Mouse (Mus musculus) limb, embryonic 13.5 days (tissue): Measurements from ENCODE around the gene Gm18596. TPM values are rescaled to one million over a fixed set of nuclear protein-coding genes. Genes with fewer than 3 reads are reported as not detected.
"Not testable (repeated sequence)": the region's sequence is repeated elsewhere in the genome, so short reads cannot be mapped to it uniquely, and the experiment has no call there.

Source experiments
- ATAC-seq: fragments of 200-750 bp; cut with Nextera tagmentation; 2 replicates; pipeline ENCODE4 v1.8.0; 2017; ENCODE audit warnings: low read depth, moderate number of reproducible peaks, moderate TSS enrichment; ENCODE audit not compliant: low FRiP score
- H3K27ac ChIP-seq: fragments of 300-500 bp; sonication (generic); 2 replicates; pipeline ENCODE4 v1.5.1; 2015; ENCODE audit warnings: inconsistent platforms, mild to moderate bottlenecking, moderate library complexity
- H3K27me3 ChIP-seq: fragments of 300-500 bp; sonication (generic); 2 replicates; pipeline ENCODE4 v1.6.1; 2015; ENCODE audit warnings: mild to moderate bottlenecking, inconsistent platforms
- H3K36me3 ChIP-seq: fragments of 300-500 bp; sonication (generic); 2 replicates; pipeline ENCODE4 v1.6.1; 2015; ENCODE audit warnings: inconsistent platforms, mild to moderate bottlenecking, moderate library complexity
- H3K4me1 ChIP-seq: fragments of 300-500 bp; sonication (generic); 2 replicates; pipeline ENCODE4 v1.6.1; 2015; ENCODE audit warnings: inconsistent platforms
- H3K4me2 ChIP-seq: fragments of 300-500 bp; sonication (generic); replicated peaks from 2 replicates; pipeline ENCODE4 v1.6.1; 2015; ENCODE audit warnings: inconsistent platforms, mild to moderate bottlenecking, moderate library complexity
- H3K4me3 ChIP-seq: fragments of 300-500 bp; sonication (generic); 2 replicates; pipeline ENCODE4 v1.5.1; 2015; ENCODE audit warnings: moderate library complexity, mild to moderate bottlenecking, inconsistent platforms
- H3K9ac ChIP-seq: fragments of 300-500 bp; sonication (generic); 2 replicates; pipeline ENCODE4 v1.6.1; 2015; ENCODE audit warnings: mild to moderate bottlenecking, inconsistent platforms
- H3K9me3 ChIP-seq: fragments of 300-500 bp; sonication (generic); 2 replicates; pipeline ENCODE4 v1.6.1; 2016; ENCODE audit warnings: inconsistent platforms
- WGBS: fragments of 180-500 bp; shearing (Covaris S2); methylation state at CpG from one replicate; pipeline ENCODE4 v1.1.7; 2015; 5-methylcytosine and 5-hydroxymethylcytosine counted together
- polyA plus RNA-seq: library from polyadenylated mRNA; unstranded; fragments of >200 nt; fragmentation: Nextera tagmentation; extraction: Ambion mirVana; gene quantifications from 2 replicates; pipeline ENCODE4 v1.2.1, GENCODE M21; 2015

Gene Gm18596
- polyA plus RNA-seq, 1 experiment from 2014 or later, result not detected

- H3K4me2 ChIP-seq, H3K27me3 ChIP-seq, ATAC-seq, H3K9ac ChIP-seq, H3K27ac ChIP-seq, H3K9me3 ChIP-seq, H3K36me3 ChIP-seq, H3K4me1 ChIP-seq, H3K4me3 ChIP-seq: not testable (repeated sequence)
- WGBS, result 76% methylated on average over 1 of the region's 1 CpGs
Measured at GRCm38 (mm10) chr10:77750686-77751085, 8.2 kb upstream of the Gm18596 start.

GRCm38 (mm10) chr10:77738929-77739328, 3.5 kb downstream of the Gm18596 start:
- Histone ChIP-seq H3K27me3 (no peaks in the 10 kb centered on the region), H3K9me3 (peaks cover 11% of the 10 kb centered on the region; the same call in 1 of the 2 replicates), H3K4me1 (peaks cover 10% of the 10 kb centered on the region), H3K36me3 (no peaks in the 10 kb centered on the region), H3K9ac (no peak overlapping the region), H3K4me3 (no peak overlapping the region), H3K4me2 (no peak overlapping the region), H3K27ac (no peak overlapping the region)
- ATAC-seq, result no peak
- WGBS, result 74% methylated on average over 4 of the region's 4 CpGs

- H3K27ac ChIP-seq, result no peak overlapping the region
- H3K4me2 ChIP-seq, result no peak overlapping the region
- no peak overlapping the region for H3K9ac ChIP-seq
- H3K4me3 ChIP-seq, result no peak overlapping the region
- H3K36me3 ChIP-seq, result no peaks in the 10 kb centered on the region
- 87% methylated on average over 1 of the region's 1 CpGs for WGBS
- no peaks in the 10 kb centered on the region for H3K27me3 ChIP-seq
- no peaks in the 10 kb centered on the region for H3K4me1 ChIP-seq
- no peak for ATAC-seq
- peaks cover 12% of the 10 kb centered on the region; the same call in 1 of the 2 replicates for H3K9me3 ChIP-seq
Measured at GRCm38 (mm10) chr10:77735928-77736327, 6.5 kb downstream of the Gm18596 start.

GRCm38 (mm10) chr10:77729241-77729640, 13.2 kb downstream of the Gm18596 start:
- H3K4me3 ChIP-seq, result no peak overlapping the region
- no peak overlapping the region for H3K27ac ChIP-seq
- H3K9ac ChIP-seq, result no peak overlapping the region
- no peaks in the 10 kb centered on the region for H3K27me3 ChIP-seq
- H3K9me3 ChIP-seq, result peaks cover 4% of the 10 kb centered on the region; the same call in 1 of the 2 replicates
- no peak overlapping the region for H3K4me2 ChIP-seq
- no peaks in the 10 kb centered on the region for H3K4me1 ChIP-seq
- no peaks in the 10 kb centered on the region for H3K36me3 ChIP-seq
- 53% methylated on average over 4 of the region's 4 CpGs for WGBS
- no peak for ATAC-seq

GRCm38 (mm10) chr10:77728280-77728679, 14.2 kb downstream of the Gm18596 start:
- H3K4me3 ChIP-seq, result no peak overlapping the region
- WGBS, result 53% methylated on average over 4 of the region's 4 CpGs
- no peaks in the 10 kb centered on the region for H3K9me3 ChIP-seq
- H3K27ac ChIP-seq, result no peak overlapping the region
- H3K4me2 ChIP-seq, result no peak overlapping the region
- H3K36me3 ChIP-seq, result no peaks in the 10 kb centered on the region
- H3K4me1 ChIP-seq, result no peaks in the 10 kb centered on the region
- ATAC-seq, result no peak
- H3K27me3 ChIP-seq, result no peaks in the 10 kb centered on the region
- H3K9ac ChIP-seq, result no peak overlapping the region

- H3K9ac ChIP-seq, result no peak within 1 kb of the TSS
- H3K27me3 ChIP-seq, result no peaks in the 10 kb centered on the region
- WGBS, result 31% methylated on average over 3 of the region's 3 CpGs
- H3K36me3 ChIP-seq, result no peaks in the 10 kb centered on the region
- no peaks in the 10 kb centered on the region for H3K4me1 ChIP-seq
- H3K4me3 ChIP-seq, result no peak within 1 kb of the TSS
- no peak within 1 kb of the TSS for H3K27ac ChIP-seq
- no peak for ATAC-seq
- no peaks in the 10 kb centered on the region for H3K9me3 ChIP-seq
- no peak within 1 kb of the TSS for H3K4me2 ChIP-seq
Measured at GRCm38 (mm10) chr10:77726186-77726585, 16.3 kb downstream of the Gm18596 start, which contains the start of gene Gm10100. TSS of gene Gm10100 (plus strand) at chr10:77726486.

GRCm38 (mm10) chr10:77724855-77725254, 17.6 kb downstream of the Gm18596 start:
- Histone ChIP-seq H3K4me3 (no peak overlapping the region), H3K27me3 (no peaks in the 10 kb centered on the region), H3K4me2 (no peak overlapping the region), H3K9ac (no peak overlapping the region), H3K9me3 (0 out of 2 replicates have a peak, but pooled peaks cover 6% of the 10 kb centered on the region), H3K36me3 (no peaks in the 10 kb centered on the region), H3K27ac (no peak overlapping the region), H3K4me1 (no peaks in the 10 kb centered on the region)
- WGBS, result 74% methylated on average over 8 of the region's 8 CpGs
- no peak for ATAC-seq

- H3K27me3 ChIP-seq, H3K9me3 ChIP-seq, H3K4me3 ChIP-seq, H3K36me3 ChIP-seq, H3K4me2 ChIP-seq, ATAC-seq, H3K27ac ChIP-seq, H3K9ac ChIP-seq, H3K4me1 ChIP-seq: not testable (repeated sequence)
- 78% methylated on average over 1 of the region's 1 CpGs for WGBS
Measured at GRCm38 (mm10) chr10:77720299-77720698, 22.1 kb downstream of the Gm18596 start, which contains the start of gene Krtap12-1. TSS of gene Krtap12-1 (plus strand) at chr10:77720599.

GRCm38 (mm10) chr10:77715507-77715906, 26.9 kb downstream of the Gm18596 start, which contains the start of gene Gm10142:
TSS of gene Gm10142 (plus strand) at chr10:77715807.
- Histone ChIP-seq H3K27ac (no peak within 1 kb of the TSS), H3K36me3 (no peaks in the 10 kb centered on the region), H3K27me3 (no peaks in the 10 kb centered on the region), H3K9me3 (peaks cover 13% of the 10 kb centered on the region), H3K9ac (no peak within 1 kb of the TSS), H3K4me1 (no peaks in the 10 kb centered on the region), H3K4me3 (no peak within 1 kb of the TSS), H3K4me2 (no peak within 1 kb of the TSS)
- ATAC-seq, result no peak
- WGBS, result 69% methylated on average over 1 of the region's 1 CpGs

GRCm38 (mm10) chr10:77713734-77714133, 28.7 kb downstream of the Gm18596 start:
- no peak for ATAC-seq
- H3K36me3 ChIP-seq, result no peaks in the 10 kb centered on the region

GRCm38 (mm10) chr10:77711157-77711556, 31.3 kb downstream of the Gm18596 start, which contains the start of gene Gm10024:
TSS of gene Gm10024 (plus strand) at chr10:77711457.
- H3K4me2 ChIP-seq, result not testable (repeated sequence)

More at GRCm38 (mm10) chr10:77713734-77714133, 28.7 kb downstream of the Gm18596 start:
- no peak overlapping the region for H3K4me2 ChIP-seq
- H3K9ac ChIP-seq, result no peak overlapping the region
- H3K4me1 ChIP-seq, result no peaks in the 10 kb centered on the region
- H3K27ac ChIP-seq, result no peak overlapping the region
- peaks cover 11% of the 10 kb centered on the region for H3K9me3 ChIP-seq
- WGBS, result 45% methylated on average over 4 of the region's 4 CpGs
- no peaks in the 10 kb centered on the region for H3K27me3 ChIP-seq
- no peak overlapping the region for H3K4me3 ChIP-seq

GRCm38 (mm10) chr10:77709831-77710230, 32.6 kb downstream of the Gm18596 start:
- ATAC-seq, result no peak
- 82% methylated on average over 3 of the region's 3 CpGs for WGBS
- H3K27ac ChIP-seq, result no peak overlapping the region
- no peaks in the 10 kb centered on the region for H3K4me1 ChIP-seq
- no peak overlapping the region for H3K4me3 ChIP-seq
- H3K27me3 ChIP-seq, result no peaks in the 10 kb centered on the region
- peaks cover 15% of the 10 kb centered on the region for H3K9me3 ChIP-seq
- no peak overlapping the region for H3K9ac ChIP-seq
- no peaks in the 10 kb centered on the region for H3K36me3 ChIP-seq
- no peak overlapping the region for H3K4me2 ChIP-seq

More at GRCm38 (mm10) chr10:77711157-77711556, 31.3 kb downstream of the Gm18596 start, which contains the start of gene Gm10024:
- H3K36me3 ChIP-seq, ATAC-seq, H3K27me3 ChIP-seq, H3K4me1 ChIP-seq, H3K4me3 ChIP-seq, H3K27ac ChIP-seq, H3K9ac ChIP-seq: not testable (repeated sequence)
- peaks cover 17% of the 10 kb centered on the region for H3K9me3 ChIP-seq

GRCm38 (mm10) chr10:77706326-77706725, 36.1 kb downstream of the Gm18596 start, which contains the start of gene Gm10272:
TSS of gene Gm10272 (plus strand) at chr10:77706626.
- no peaks in the 10 kb centered on the region for H3K36me3 ChIP-seq
- H3K9me3 ChIP-seq, result peaks cover 24% of the 10 kb centered on the region
- 83% methylated on average over 1 of the region's 1 CpGs for WGBS
- no peak for ATAC-seq
- H3K27me3 ChIP-seq, result no peaks in the 10 kb centered on the region
- no peak within 1 kb of the TSS for H3K4me2 ChIP-seq
- no peaks in the 10 kb centered on the region for H3K4me1 ChIP-seq
- no peak within 1 kb of the TSS for H3K27ac ChIP-seq
- H3K4me3 ChIP-seq, result no peak within 1 kb of the TSS
- no peak within 1 kb of the TSS for H3K9ac ChIP-seq
